Mouse (Mus musculus) colon, adult 2 months (tissue): Measurements from ENCODE around the gene Ms4a14. TPM values are rescaled to one million over a fixed set of nuclear protein-coding genes. Genes with fewer than 3 reads are reported as not detected.

Experiments
- polyA plus RNA-seq: library from polyadenylated mRNA; depleted of rRNA; stranded (reverse); fragments of >200 nt; gene quantifications from 2 replicates; pipeline ENCODE4 v1.2.3, GENCODE M21; 2012; rRNA removed

Ms4a14 gene
- 0.21 and 0.23 TPM in 2 replicates for polyA plus RNA-seq

GRCm38 (mm10) chr19:11314354-11314753 lies at the start of gene Ms4a14:
Ms4a14 (minus strand) TSS chr19:11314454.

GRCm38 (mm10) chr19:11335932-11336331 lies 21.7 kb upstream of the Ms4a14 start, which contains the start of gene Ms4a7:
Ms4a7 (minus strand) TSS chr19:11336146.

GRCm38 (mm10) chr19:11283773-11284172 lies 30.5 kb downstream of the Ms4a14 start, which contains the start of gene Ms4a5:
Ms4a5 (minus strand) TSS chr19:11283873.

GRCm38 (mm10) chr19:11266052-11266845 lies 48.0 kb downstream of the Ms4a14 start, which contains the start of gene Ms4a1:
Ms4a1 (minus strand) TSS chr19:11266241.

Other genes starting within 250 kb of the Ms4a14 start
- 591 and 756 TPM in 2 replicates for gene Ms4a8a, start 233.4 kb downstream of the Ms4a14 start, polyA plus RNA-seq
- not detected in 2 replicates for gene 1700017D01Rik, start 183.6 kb downstream of the Ms4a14 start, polyA plus RNA-seq
- gene 1700025F22Rik, start 149.1 kb downstream of the Ms4a14 start, polyA plus RNA-seq = not detected in 2 replicates
- gene Ms4a13, start 117.7 kb downstream of the Ms4a14 start, polyA plus RNA-seq = not detected in 2 replicates
- 6.3 and 6.6 TPM in 2 replicates for gene Ms4a12, start 82.0 kb downstream of the Ms4a14 start, polyA plus RNA-seq
- 0.20 and 0.52 TPM in 2 replicates for gene Ms4a1, start 48.2 kb downstream of the Ms4a14 start, polyA plus RNA-seq
- gene Ms4a5, start 30.6 kb downstream of the Ms4a14 start, polyA plus RNA-seq = not detected in 2 replicates
- 3.5 and 4.3 TPM in 2 replicates for gene Ms4a7, start 21.7 kb upstream of the Ms4a14 start, polyA plus RNA-seq
- 0.38 and 0.96 TPM in 2 replicates for gene Ms4a4a, start 61.1 kb upstream of the Ms4a14 start, polyA plus RNA-seq
- 0.16 TPM in 1 of 2 replicates, not detected in the other for gene Ms4a4c, start 90.3 kb upstream of the Ms4a14 start, polyA plus RNA-seq
- 0.59 and 1.1 TPM in 2 replicates for gene Ms4a4b, start 129.1 kb upstream of the Ms4a14 start, polyA plus RNA-seq
- 1.3 and 2.6 TPM in 2 replicates for gene Ms4a6c, start 154.9 kb upstream of the Ms4a14 start, polyA plus RNA-seq
- gene Gm8369, start 171.5 kb upstream of the Ms4a14 start, polyA plus RNA-seq = 0.41 TPM in 1 of 2 replicates, not detected in the other
- gene Ms4a6b, start 202.1 kb upstream of the Ms4a14 start, polyA plus RNA-seq = 1.9 TPM in 2 replicates
- gene Ms4a4d, start 222.3 kb upstream of the Ms4a14 start, polyA plus RNA-seq = 14.6 and 15.4 TPM in 2 replicates